Mouse (Mus musculus) kidney, adult 8-10 months (tissue): Measurements from ENCODE around the gene Podn.
"Not testable (repeated sequence)": the region's sequence is repeated elsewhere in the genome, so short reads cannot be mapped to it uniquely, and the experiment has no call there.

Source experiments
- DNase-seq, 2 experiments: peaks; one replicate each; pipeline ENCODE4 v3.0.0; 2022

Gene Podn

DNA sequence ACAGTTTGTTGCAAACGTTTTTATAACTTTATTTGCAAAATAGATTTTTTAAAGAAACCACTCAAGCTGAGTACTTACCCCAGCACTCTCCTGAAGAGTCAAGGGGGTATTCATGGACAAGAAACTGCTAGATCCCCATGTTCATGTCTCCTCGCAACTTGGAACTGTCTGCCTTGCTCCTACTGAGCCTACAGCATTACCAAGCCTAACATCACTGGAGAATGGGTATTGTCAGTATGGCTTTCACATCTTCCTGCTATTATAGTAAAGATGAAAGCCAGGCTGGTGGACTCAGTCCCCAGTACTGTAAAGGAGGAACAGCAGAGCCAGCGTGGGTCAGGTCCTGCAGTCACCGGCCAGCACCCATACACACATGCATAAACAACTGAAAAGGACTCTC lies at the start of gene Podn:
Podn (minus strand) TSS at position 101 of the 400 bp plus-strand sequence.
- DNase-seq: no peak

DNA sequence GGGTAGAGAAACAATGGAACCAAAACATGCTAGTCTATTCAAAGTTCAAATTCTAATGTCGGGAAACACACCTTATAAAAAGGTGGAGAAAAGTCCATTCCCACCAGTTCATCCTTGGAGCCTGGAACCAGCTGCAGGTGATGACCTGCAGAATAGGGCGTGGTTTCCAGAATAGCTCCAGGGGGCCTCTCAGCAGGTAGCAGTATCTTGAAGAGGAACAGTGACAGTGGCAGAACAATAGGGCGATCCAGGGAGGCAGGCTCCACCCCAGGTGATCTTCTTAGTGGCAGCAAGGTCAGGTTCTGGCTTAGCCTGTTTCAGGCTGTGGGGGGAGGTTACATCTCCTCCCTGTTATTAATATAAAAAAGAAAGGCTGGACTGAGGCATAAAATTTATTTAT lies 49.3 kb upstream of the Podn start:
- DNase-seq: not testable (repeated sequence)

GRCm38 (mm10) chr4:108144880-108145279 lies 48.6 kb upstream of the Podn start, which contains the start of gene Scp2:
Gene Scp2, minus strand, starts transcription at chr4:108144998.
- peak in 1 of 2 experiments; percentile 74 for DNase-seq

- peak; percentile 63 to 67 for DNase-seq
Measured at GRCm38 (mm10) chr4:108143778-108144177, 47.5 kb upstream of the Podn start.

GRCm38 (mm10) chr4:108143178-108143577 lies 46.9 kb upstream of the Podn start:
- not testable (repeated sequence) for DNase-seq

DNA sequence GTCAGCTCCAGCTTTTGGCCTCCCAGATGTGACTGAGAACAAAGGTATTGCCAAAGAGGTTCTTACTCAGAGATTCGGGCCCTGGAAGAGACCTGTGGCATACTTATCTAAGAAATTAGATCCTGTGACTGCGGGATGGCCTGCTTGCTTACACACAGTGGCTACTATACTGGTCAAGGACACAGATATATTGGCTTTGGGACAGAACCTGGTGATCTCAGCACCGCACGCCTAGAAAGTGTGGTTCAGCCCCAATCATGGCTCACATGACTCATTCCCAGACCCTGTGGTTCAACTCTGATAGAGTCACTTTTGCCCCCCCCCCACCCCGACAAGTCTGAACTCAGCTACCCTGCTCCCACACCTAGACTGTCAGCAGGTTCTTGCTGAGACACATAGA lies 40.7 kb upstream of the Podn start:
- DNase-seq: no peak

- DNase-seq: no peak
Measured at GRCm38 (mm10) chr4:108130452-108130851, 34.2 kb upstream of the Podn start.

- peak; percentile 37 to 56 for DNase-seq
Measured at GRCm38 (mm10) chr4:108128339-108128738, 32.1 kb upstream of the Podn start.

- peak in 1 of 2 experiments; percentile 36 for DNase-seq
Measured at GRCm38 (mm10) chr4:108127516-108127915, 31.3 kb upstream of the Podn start.

DNA sequence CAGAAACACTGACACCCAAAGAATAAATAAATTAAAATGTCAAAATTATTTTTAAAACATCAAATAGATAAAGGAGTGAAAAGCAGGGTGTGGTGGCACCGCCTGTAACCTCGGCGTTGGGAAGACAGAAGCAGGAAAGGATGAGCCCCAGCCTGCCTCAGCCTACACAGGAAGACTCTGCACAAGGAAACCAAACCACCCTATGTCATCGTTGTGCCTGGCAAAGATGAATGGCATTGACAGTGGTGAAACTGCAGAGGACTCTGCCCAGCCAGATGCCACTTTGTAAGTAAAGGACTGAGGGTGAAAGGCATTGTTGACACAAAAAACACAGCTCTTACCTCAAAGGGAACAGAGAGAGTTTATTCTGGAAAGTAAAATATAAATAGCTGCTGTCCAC lies 30.0 kb upstream of the Podn start:
- no peak for DNase-seq

GRCm38 (mm10) chr4:108124104-108124503 lies 27.9 kb upstream of the Podn start:
- no peak for DNase-seq

GRCm38 (mm10) chr4:108117924-108118876 lies 22.0 kb upstream of the Podn start:
- DNase-seq: peak; percentile 85 to 88

DNA sequence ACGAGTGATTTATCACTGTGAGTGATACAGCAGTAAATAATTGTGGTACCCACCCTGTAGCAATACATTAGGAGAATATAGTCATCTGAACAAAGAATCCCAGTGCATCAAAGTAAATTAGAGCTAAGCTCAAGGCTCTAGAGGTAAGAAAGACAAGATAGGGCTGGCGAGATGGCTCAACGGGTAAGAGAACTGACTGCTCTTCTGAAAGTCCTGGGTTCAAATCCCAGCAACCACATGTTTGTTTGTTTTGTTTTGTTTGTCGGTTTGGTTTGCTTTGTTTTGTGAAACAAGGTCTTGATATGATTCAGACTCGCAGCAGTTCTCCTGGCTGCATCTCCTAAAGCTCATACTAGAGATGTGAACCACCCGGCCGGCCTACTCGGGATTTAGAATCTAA lies 21.2 kb upstream of the Podn start:
- no peak for DNase-seq

GRCm38 (mm10) chr4:108116466-108116865 lies 20.2 kb upstream of the Podn start:
- DNase-seq: no peak

DNA sequence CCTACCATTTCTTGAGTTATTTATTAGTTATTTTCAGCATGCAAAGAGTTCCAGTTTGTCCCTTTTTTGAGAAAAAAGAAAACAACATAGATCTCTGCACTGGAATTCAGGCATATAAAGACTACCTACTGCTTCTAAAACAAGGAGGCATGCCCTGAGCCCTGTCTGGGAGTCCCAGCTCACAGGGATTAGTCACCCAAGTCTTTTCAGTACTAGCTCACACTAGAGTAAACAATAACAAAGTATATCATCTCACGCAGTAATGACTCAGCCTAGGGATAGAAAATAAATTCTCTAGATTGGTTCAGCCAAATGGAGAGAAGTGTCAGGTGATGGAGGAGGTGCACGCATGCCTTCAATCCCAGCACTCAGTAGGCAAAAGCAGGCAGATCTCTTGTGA lies 14.5 kb upstream of the Podn start:
- DNase-seq: no peak

DNA sequence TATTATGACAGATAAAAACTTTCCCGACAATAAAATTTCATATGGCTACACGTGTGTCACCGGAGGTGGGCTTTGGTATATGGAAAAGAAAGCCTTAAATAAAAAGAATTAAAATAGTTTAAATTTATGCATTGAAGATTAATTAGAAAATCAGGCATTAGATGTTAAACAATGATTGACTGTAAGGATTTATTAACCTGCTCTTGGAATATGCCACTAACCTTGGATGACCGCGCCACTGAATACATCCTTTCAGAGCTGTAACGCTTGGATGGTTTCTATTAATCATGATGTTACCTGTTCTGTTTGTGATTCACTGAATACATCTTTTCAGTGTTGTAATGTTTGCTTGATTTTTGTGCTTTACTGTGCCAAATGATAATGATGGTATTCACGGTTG lies 13.5 kb upstream of the Podn start:
- DNase-seq: no peak

- no peak for DNase-seq
Measured at GRCm38 (mm10) chr4:108092741-108093397, 3.4 kb downstream of the Podn start.

GRCm38 (mm10) chr4:108083993-108084392 lies 12.3 kb downstream of the Podn start:
- DNase-seq: no peak

GRCm38 (mm10) chr4:108083032-108083735 lies 13.1 kb downstream of the Podn start:
- peak in 1 of 2 experiments; percentile 63 for DNase-seq

- no peak for DNase-seq
Measured at GRCm38 (mm10) chr4:108082401-108082806, 13.8 kb downstream of the Podn start.

DNA sequence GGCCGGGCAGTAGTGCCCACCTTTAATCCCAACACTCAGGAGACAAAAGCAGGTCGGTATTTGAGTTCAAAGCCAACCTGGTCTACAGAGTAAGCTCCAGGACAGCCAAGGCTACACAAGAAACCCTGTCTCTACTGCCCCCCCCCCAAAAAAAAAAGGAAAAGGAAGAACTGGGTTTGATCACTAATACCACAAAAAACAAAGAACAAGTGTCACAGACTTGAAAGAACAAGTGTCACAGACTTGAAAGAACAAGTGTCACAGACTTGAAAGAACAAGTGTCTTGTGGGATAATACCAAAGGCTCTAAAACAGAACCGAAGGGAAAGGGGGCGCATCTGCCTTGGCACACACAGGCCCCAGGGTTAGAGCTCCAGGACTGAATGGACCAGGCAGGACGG lies 15.4 kb downstream of the Podn start:
- no peak for DNase-seq

DNA sequence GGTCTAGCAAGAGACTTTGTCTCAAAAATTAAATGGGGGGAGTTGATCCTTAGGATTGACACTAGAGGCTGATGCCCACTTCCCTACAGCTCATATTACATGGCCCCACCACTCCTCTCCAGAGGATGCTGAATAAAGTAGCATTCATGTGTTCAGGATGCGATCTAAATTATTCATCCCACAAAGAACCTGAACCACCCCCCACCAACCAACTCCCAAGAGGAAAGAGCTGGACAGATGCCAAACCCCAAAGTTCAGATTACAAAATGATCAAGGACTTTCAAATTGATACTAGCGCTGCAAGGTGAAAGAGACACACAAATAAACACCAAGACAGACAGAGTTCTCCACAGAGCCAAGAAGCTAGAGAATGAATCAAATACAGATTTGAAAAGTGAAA lies 16.5 kb downstream of the Podn start:
- DNase-seq: no peak

GRCm38 (mm10) chr4:108079191-108079590 lies 17.1 kb downstream of the Podn start:
- not testable (repeated sequence) for DNase-seq
